Mouse (Mus musculus) neural tube, embryonic 15.5 days (tissue): ENCODE measurements around the gene Rasal3. TPM values are rescaled to one million over a fixed set of nuclear protein-coding genes. Genes with fewer than 3 reads are reported as not detected.
A peak's percentile ranks its signal among the peaks of the same experiment; 100 is the strongest.

Experiments
- ATAC-seq: fragments of 200-750 bp; cut with Nextera tagmentation; 2 replicates; pipeline ENCODE4 v1.8.0; 2017; ENCODE audit warnings: mild to moderate bottlenecking, moderate TSS enrichment, moderate library complexity; ENCODE audit not compliant: low FRiP score
- H3K27ac ChIP-seq: fragments of 300-500 bp; sonication (generic); replicated peaks from 2 replicates; pipeline ENCODE4 v1.5.1; 2015; ENCODE audit warnings: mild to moderate bottlenecking, inconsistent platforms
- H3K27me3 ChIP-seq: fragments of 300-500 bp; sonication (generic); replicated peaks from 2 replicates; pipeline ENCODE4 v1.6.1; 2015; ENCODE audit warnings: inconsistent platforms
- H3K36me3 ChIP-seq: fragments of 300-500 bp; sonication (generic); 2 replicates; pipeline ENCODE4 v1.6.1; 2015; ENCODE audit warnings: inconsistent platforms
- H3K4me1 ChIP-seq: fragments of 300-500 bp; sonication (generic); 2 replicates; pipeline ENCODE4 v1.6.1; 2015; ENCODE audit warnings: inconsistent platforms
- H3K4me2 ChIP-seq: fragments of 300-500 bp; sonication (generic); 2 replicates; pipeline ENCODE4 v1.6.1; 2015; ENCODE audit warnings: inconsistent platforms, mild to moderate bottlenecking, moderate library complexity
- H3K4me3 ChIP-seq: fragments of 300-500 bp; sonication (generic); replicated peaks from 2 replicates; pipeline ENCODE4 v1.5.1; 2015; ENCODE audit warnings: mild to moderate bottlenecking, inconsistent platforms
- H3K9ac ChIP-seq: fragments of 300-500 bp; sonication (generic); replicated peaks from 2 replicates; pipeline ENCODE4 v1.6.1; 2015; ENCODE audit warnings: mild to moderate bottlenecking, inconsistent platforms
- H3K9me3 ChIP-seq: fragments of 300-500 bp; sonication (generic); replicated peaks from 2 replicates; pipeline ENCODE4 v1.6.1; 2016; ENCODE audit warnings: inconsistent platforms
- WGBS: fragments of 180-500 bp; shearing (Covaris S2); methylation state at CpG from one replicate; pipeline ENCODE4 v1.1.7; 2015; ENCODE audit warnings: mixed read lengths; 5-methylcytosine and 5-hydroxymethylcytosine counted together
- polyA plus RNA-seq: library from polyadenylated mRNA; unstranded; fragments of >200 nt; fragmentation: Nextera tagmentation; extraction: Ambion mirVana; gene quantifications from 2 replicates; pipeline ENCODE4 v1.2.1, GENCODE M21; 2015

The Rasal3 gene
- polyA plus RNA-seq, 1 experiment from 2014 or later = 0.55 TPM

DNA sequence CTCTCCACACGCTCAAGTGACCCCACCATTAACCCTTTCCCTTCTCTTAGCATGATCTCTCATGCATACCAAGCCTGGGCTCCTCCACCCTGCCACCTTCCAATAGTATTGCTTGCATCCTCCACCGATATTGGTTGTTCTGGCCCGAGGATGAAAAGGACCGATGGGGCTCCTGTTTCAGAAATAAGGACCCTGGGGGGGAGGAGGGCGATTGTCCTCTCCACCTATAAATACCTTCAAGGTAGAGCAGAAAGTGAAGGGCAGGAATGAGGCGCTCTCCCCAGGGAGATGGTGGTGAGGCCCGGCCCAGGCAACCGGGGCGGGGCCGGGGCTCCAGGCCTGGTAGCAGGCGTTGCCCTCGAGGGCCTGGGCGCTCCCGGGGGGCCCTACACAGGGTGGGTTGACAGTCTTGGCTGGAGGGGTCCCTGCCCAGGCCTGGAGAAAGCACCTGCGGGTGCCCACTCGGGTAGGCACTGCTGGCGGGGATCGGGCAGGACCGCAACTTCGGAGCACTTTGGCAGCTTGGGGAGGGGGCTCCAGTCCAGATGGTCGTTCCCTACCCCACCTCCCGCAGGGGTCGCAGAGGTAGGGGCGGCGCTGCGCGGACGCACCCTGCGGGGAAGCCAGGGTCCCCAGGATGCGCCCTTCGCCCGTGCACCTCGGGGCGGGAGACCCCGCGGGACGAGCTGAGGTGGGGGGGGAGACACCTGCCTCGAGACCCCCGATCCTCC, 14.8 kb downstream of the Rasal3 start:
- peak overlapping the region; percentile 75 for H3K9ac ChIP-seq
- peaks cover 26% of the 10 kb centered on the region for H3K4me1 ChIP-seq
- peak overlapping the region; percentile 88 for H3K27ac ChIP-seq
- peak overlapping the region; percentile 58 for H3K4me3 ChIP-seq
- peak overlapping the region; percentile 95 for H3K4me2 ChIP-seq
- no peaks in the 10 kb centered on the region for H3K9me3 ChIP-seq
- WGBS = under 1% methylated on average over 33 of the region's 39 CpGs
- peaks cover 26% of the 10 kb centered on the region for H3K36me3 ChIP-seq
- peak; percentile 76 for ATAC-seq
- H3K27me3 ChIP-seq = peaks cover 29% of the 10 kb centered on the region

DNA sequence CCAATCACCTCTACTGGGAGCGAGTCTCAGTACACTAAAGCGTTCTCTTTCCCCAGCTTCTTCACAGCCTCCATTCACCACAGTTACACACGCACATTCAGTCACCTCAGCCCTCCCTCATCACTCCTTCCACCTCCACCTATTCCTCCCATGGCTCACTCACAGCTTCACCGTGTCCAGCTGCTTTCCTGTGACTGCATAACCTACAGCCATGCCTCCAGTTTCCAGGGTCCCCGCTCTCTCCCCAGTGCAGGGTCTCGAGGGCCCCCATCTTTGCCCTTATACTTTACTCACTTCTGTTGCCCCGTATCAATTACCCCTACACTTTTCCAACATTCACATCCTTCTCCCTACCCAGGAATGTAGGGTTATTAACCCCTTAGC, 15.4 kb downstream of the Rasal3 start:
- Histone ChIP-seq H3K9me3 (no peaks in the 10 kb centered on the region), H3K4me1 (peaks cover 26% of the 10 kb centered on the region), H3K4me3 (peak overlapping the region; percentile 58), H3K9ac (peak overlapping the region; percentile 75), H3K27ac (peak overlapping the region; percentile 88), H3K36me3 (peaks cover 31% of the 10 kb centered on the region), H3K27me3 (peaks cover 23% of the 10 kb centered on the region), H3K4me2 (peak overlapping the region; percentile 95)
- WGBS = 28% methylated on average over 7 of the region's 7 CpGs
- ATAC-seq = peak; percentile 0; the same call in 1 of the 2 replicates

DNA sequence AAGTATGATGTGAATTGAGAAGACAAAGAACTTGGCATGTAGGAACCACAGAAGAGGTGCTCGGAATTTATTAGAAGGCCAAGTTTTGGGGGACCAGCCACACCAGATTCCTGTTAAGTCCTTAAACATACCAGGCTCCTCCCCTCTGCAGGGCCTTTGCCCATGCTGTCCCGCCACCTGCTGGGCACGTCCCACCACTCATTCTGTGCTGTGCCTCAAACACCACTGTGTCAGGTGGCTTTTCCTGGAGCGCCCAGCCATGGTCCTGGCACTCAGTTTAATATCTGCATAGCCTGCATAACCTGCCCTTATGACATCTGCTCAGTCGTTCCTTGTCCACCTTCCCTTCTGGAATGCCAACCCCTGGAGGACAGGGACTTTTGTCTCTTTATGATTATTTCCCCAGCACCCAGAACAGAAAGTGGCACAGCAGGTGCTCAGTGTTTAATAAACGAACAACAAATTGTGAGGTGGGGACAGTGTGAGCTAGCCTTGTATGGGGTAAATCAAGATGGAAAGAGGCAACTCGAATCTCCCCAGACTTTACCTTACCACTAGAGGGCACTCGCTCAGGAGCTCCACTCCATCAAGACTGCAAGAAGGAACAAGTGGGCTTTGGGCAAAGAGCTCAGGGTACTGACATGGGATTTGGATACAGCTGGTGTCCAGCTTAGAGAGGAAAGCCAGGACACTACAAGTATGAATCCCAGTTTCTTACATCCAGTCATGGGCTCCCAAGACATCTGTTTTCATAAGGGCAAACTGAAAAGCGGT, 16.5 kb downstream of the Rasal3 start:
- peaks cover 40% of the 10 kb centered on the region for H3K36me3 ChIP-seq
- H3K9me3 ChIP-seq = no peaks in the 10 kb centered on the region
- H3K9ac ChIP-seq = no peak overlapping the region
- no peak for ATAC-seq
- H3K4me2 ChIP-seq = peak overlapping the region; percentile 95; the same call in 1 of the 2 replicates
- 70% methylated on average over 9 of the region's 9 CpGs for WGBS
- peaks cover 23% of the 10 kb centered on the region for H3K4me1 ChIP-seq
- H3K27ac ChIP-seq = no peak overlapping the region
- H3K4me3 ChIP-seq = no peak overlapping the region; the same call in 1 of the 2 replicates
- H3K27me3 ChIP-seq = peaks cover 12% of the 10 kb centered on the region

DNA sequence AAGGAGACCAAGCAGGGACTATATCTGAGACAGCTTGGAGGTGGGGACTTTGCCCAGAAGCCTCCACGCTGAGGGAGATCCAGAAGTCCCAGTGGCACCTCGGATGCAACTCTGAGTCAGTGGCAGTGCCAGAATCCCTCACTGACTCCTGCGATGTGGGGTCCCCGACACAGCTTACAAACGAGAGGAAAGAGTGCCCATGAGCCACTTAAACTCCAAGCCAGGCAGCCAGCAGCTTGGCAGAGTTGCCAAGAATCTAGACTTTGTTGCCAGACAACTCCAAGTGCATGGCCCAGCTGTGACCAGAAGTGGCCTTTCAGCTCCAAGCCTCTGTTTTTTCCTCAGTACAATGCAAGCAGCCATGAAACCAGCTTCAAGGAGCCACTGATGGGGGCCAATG, 19.7 kb downstream of the Rasal3 start:
- H3K4me2 ChIP-seq = no peak overlapping the region
- H3K36me3 ChIP-seq = peaks cover 68% of the 10 kb centered on the region
- no peak for ATAC-seq
- no peaks in the 10 kb centered on the region for H3K27me3 ChIP-seq
- no peaks in the 10 kb centered on the region for H3K9me3 ChIP-seq
- 83% methylated on average over 5 of the region's 5 CpGs for WGBS
- H3K9ac ChIP-seq = no peak overlapping the region
- peaks cover 20% of the 10 kb centered on the region for H3K4me1 ChIP-seq
- no peak overlapping the region for H3K27ac ChIP-seq
- no peak overlapping the region for H3K4me3 ChIP-seq

DNA sequence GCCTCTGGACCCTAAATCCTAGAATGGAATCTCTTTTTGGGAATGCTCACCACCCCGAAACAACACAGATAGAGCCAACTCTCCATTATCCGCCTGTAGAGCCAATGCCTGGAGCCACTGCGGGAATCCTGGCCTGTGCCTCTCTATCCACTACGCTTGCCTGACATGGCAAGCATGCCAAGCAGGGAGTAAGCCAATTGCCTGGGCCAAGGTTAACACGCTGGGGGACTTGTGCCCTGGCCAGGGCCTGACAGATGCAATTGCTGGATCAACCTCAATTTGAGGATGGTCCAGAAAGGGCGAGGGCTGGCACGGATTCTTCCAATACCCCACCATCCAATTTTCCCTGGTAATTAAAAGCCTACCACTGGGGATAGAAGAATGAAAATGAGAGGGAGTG, 20.8 kb downstream of the Rasal3 start:
- H3K36me3 ChIP-seq = peaks cover 78% of the 10 kb centered on the region
- WGBS = 79% methylated on average over 7 of the region's 7 CpGs
- H3K4me2 ChIP-seq = no peak overlapping the region
- no peak overlapping the region for H3K27ac ChIP-seq
- H3K9me3 ChIP-seq = no peaks in the 10 kb centered on the region
- H3K4me1 ChIP-seq = peaks cover 10% of the 10 kb centered on the region
- no peak overlapping the region for H3K4me3 ChIP-seq
- ATAC-seq = peak; percentile 39; the same call in 1 of the 2 replicates
- no peak overlapping the region for H3K9ac ChIP-seq
- no peaks in the 10 kb centered on the region for H3K27me3 ChIP-seq

DNA sequence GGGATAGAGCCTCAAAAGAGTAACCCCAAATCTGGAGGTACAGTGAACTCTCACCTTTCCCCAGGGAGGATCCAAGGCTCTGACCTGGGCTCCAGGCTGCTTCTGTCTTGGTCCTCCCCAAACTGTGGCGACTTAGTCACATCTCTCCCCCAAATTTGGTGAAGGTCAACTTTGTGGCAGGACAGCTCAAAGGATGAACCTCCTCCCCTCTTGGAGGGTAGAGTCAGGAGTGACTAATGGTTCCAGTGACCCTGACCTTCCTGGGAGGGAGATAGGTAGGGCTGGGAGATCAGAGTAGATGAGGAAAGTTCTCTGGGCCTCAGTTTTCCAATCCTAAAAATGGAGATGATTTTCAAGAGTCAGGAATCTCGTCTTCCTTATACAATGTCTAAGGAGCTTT, 24.6 kb downstream of the Rasal3 start:
- no peak for ATAC-seq
- no peak overlapping the region for H3K4me3 ChIP-seq
- H3K4me2 ChIP-seq = no peak overlapping the region
- no peak overlapping the region for H3K9ac ChIP-seq
- H3K27ac ChIP-seq = no peak overlapping the region
- WGBS = 83% methylated on average over 2 of the region's 2 CpGs
- no peaks in the 10 kb centered on the region for H3K27me3 ChIP-seq
- H3K36me3 ChIP-seq = peaks cover 67% of the 10 kb centered on the region
- no peaks in the 10 kb centered on the region for H3K4me1 ChIP-seq
- H3K9me3 ChIP-seq = no peaks in the 10 kb centered on the region

GRCm38 (mm10) chr17:32377137-32377536, 26.2 kb downstream of the Rasal3 start:
- H3K4me2 ChIP-seq = no peak overlapping the region
- no peak overlapping the region for H3K9ac ChIP-seq
- ATAC-seq = no peak
- no peak overlapping the region for H3K4me3 ChIP-seq
- no peaks in the 10 kb centered on the region for H3K27me3 ChIP-seq
- peaks cover 51% of the 10 kb centered on the region for H3K36me3 ChIP-seq
- H3K9me3 ChIP-seq = no peaks in the 10 kb centered on the region
- 83% methylated on average over 9 of the region's 9 CpGs for WGBS
- no peaks in the 10 kb centered on the region for H3K4me1 ChIP-seq
- H3K27ac ChIP-seq = no peak overlapping the region

DNA sequence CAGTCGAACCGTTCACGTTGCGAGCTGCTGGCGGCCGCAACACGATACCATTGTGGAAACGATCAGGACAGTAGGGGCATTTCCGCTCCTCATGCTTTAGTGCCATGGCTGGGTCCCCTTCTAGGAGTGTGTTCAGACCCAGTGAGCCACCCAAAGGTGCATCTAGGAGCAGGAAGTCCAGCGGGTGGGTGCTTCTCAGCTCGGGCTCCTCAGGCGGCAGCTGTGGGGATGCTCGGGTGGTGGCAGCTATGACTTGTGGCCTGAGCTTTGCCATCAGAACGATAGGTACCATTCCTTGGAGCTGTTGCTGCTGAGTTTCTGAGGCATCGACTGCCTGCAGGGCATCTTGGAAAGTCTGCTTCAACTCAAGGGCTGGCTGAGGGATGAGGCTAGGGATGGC, 26.9 kb downstream of the Rasal3 start:
- H3K27me3 ChIP-seq = no peaks in the 10 kb centered on the region
- H3K4me3 ChIP-seq = no peak overlapping the region
- H3K4me1 ChIP-seq = no peaks in the 10 kb centered on the region
- H3K4me2 ChIP-seq = no peak overlapping the region
- peaks cover 49% of the 10 kb centered on the region for H3K36me3 ChIP-seq
- 82% methylated on average over 15 of the region's 15 CpGs for WGBS
- ATAC-seq = no peak
- H3K27ac ChIP-seq = no peak overlapping the region
- no peak overlapping the region for H3K9ac ChIP-seq
- no peaks in the 10 kb centered on the region for H3K9me3 ChIP-seq

DNA sequence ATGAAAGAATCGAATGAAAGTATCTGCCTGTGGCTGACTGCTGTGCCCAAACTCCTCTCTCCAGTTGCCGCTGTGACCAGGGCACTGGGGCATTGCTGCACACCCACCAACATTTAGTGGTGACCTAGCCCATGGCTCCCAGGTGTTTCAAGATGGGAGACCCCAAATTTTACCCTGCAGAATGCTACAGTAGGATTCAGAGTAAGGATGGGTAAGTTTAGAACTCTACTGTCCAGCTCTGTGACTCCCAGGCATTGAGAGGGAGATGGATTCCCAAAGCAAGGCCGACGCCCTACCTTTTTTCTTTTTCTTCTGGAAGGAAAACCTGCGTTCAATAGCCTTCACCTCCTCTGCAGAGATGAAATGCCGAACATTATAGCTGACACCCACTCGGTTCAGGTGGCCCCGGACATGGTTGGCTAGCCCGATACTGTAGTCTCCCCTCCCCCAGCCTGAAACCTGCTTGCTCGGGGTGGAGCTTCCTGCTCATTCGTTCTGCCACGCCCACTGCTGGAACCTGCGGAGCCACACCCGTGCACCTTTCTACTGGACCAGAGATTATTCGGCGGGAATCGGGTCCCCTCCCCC, 34.3 kb downstream of the Rasal3 start:
- no peak for ATAC-seq

DNA sequence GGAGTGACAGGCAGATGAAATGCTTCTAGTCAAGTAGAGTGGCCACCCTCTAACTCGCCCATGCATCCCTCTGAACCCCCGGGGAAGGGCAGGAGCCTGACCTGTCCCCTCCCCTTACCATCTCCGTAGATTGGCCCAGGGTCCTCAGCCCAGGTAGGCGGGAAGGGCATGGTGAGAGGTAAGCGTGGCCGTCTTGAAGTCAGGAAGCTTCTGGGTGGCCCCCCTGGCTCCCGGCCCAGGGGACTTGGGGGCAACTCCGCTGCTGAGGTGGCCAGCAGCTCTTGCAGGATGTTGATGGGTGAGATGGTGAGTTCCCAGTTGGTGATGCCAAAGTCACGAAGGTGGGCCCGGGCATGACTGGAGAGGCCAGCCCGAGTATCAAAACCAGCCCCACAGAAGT, 35.7 kb downstream of the Rasal3 start:
- H3K4me2 ChIP-seq = no peak overlapping the region
- no peak overlapping the region for H3K9ac ChIP-seq
- no peak overlapping the region for H3K27ac ChIP-seq
- WGBS = 94% methylated on average over 11 of the region's 11 CpGs
- H3K36me3 ChIP-seq = peaks cover 15% of the 10 kb centered on the region; the same call in 1 of the 2 replicates
- H3K4me3 ChIP-seq = no peak overlapping the region
- peaks cover 18% of the 10 kb centered on the region for H3K4me1 ChIP-seq
- H3K9me3 ChIP-seq = no peaks in the 10 kb centered on the region
- ATAC-seq = no peak
- no peaks in the 10 kb centered on the region for H3K27me3 ChIP-seq

More for the DNA sequence above, 34.3 kb downstream of the Rasal3 start:
- peak overlapping the region; percentile 38 for H3K4me2 ChIP-seq
- H3K27me3 ChIP-seq = no peaks in the 10 kb centered on the region
- WGBS = 23% methylated on average over 12 of the region's 17 CpGs
- H3K36me3 ChIP-seq = peaks cover 15% of the 10 kb centered on the region; the same call in 1 of the 2 replicates
- H3K9ac ChIP-seq = no peak overlapping the region
- H3K4me3 ChIP-seq = no peak overlapping the region
- no peak overlapping the region for H3K27ac ChIP-seq
- peaks cover 7% of the 10 kb centered on the region for H3K4me1 ChIP-seq
- H3K9me3 ChIP-seq = no peaks in the 10 kb centered on the region

GRCm38 (mm10) chr17:32365296-32365695, 38.1 kb downstream of the Rasal3 start:
- Histone ChIP-seq H3K36me3 (peaks cover 29% of the 10 kb centered on the region), H3K9me3 (no peaks in the 10 kb centered on the region), H3K27me3 (no peaks in the 10 kb centered on the region), H3K4me2 (0 out of 2 replicates have a peak overlapping the region, but pooled peaks have one; percentile 75), H3K4me3 (no peak overlapping the region), H3K27ac (no peak overlapping the region), H3K9ac (no peak overlapping the region), H3K4me1 (peaks cover 31% of the 10 kb centered on the region)
- no peak for ATAC-seq
- 78% methylated on average over 1 of the region's 1 CpGs for WGBS
